Mouse (Mus musculus) forebrain, embryonic 13.5 days (tissue): ENCODE data around the gene Bach2. TPM values are rescaled to one million over a fixed set of nuclear protein-coding genes. Genes with fewer than 3 reads are reported as not detected.

Experiments
- ATAC-seq: fragments of 200-750 bp; cut with Nextera tagmentation; 2 replicates; pipeline ENCODE4 v1.8.0; 2017
- H3K27ac ChIP-seq: fragments of 300-500 bp; sonication (generic); 2 replicates; pipeline ENCODE4 v1.5.1; 2015; ENCODE audit warnings: inconsistent platforms, mild to moderate bottlenecking, moderate library complexity
- H3K27me3 ChIP-seq: fragments of 300-500 bp; sonication (generic); 2 replicates; pipeline ENCODE4 v1.6.1; 2015; ENCODE audit warnings: mild to moderate bottlenecking, inconsistent platforms
- H3K36me3 ChIP-seq: fragments of 300-500 bp; sonication (generic); 2 replicates; pipeline ENCODE4 v1.6.1; 2015; ENCODE audit warnings: mild to moderate bottlenecking, inconsistent platforms; ENCODE audit not compliant: poor library complexity, severe bottlenecking
- H3K4me1 ChIP-seq: fragments of 300-500 bp; sonication (generic); 2 replicates; pipeline ENCODE4 v1.6.1; 2015; ENCODE audit warnings: inconsistent platforms
- H3K4me2 ChIP-seq: fragments of 300-500 bp; sonication (generic); 2 replicates; pipeline ENCODE4 v1.6.1; 2015; ENCODE audit warnings: inconsistent platforms, mild to moderate bottlenecking, moderate library complexity
- H3K4me3 ChIP-seq: fragments of 300-500 bp; sonication (generic); 2 replicates; pipeline ENCODE4 v1.5.1; 2015; ENCODE audit warnings: mild to moderate bottlenecking, inconsistent platforms
- H3K9ac ChIP-seq: fragments of 300-500 bp; sonication (generic); 2 replicates; pipeline ENCODE4 v1.6.1; 2015; ENCODE audit warnings: mild to moderate bottlenecking, inconsistent platforms
- H3K9me3 ChIP-seq: fragments of 300-500 bp; sonication (generic); replicated peaks from 2 replicates; pipeline ENCODE4 v1.6.1; 2016; ENCODE audit warnings: inconsistent platforms
- WGBS: fragments of 180-500 bp; shearing (Covaris S2); methylation state at CpG from one replicate; pipeline ENCODE4 v1.1.7; 2015; 5-methylcytosine and 5-hydroxymethylcytosine counted together
- polyA plus RNA-seq: library from polyadenylated mRNA; unstranded; fragments of >200 nt; fragmentation: Nextera tagmentation; extraction: Ambion mirVana; gene quantifications from 2 replicates; pipeline ENCODE4 v1.2.1, GENCODE M21; 2015

Bach2 gene
- polyA plus RNA-seq, 1 experiment from 2014 or later, result 26.2 TPM

DNA sequence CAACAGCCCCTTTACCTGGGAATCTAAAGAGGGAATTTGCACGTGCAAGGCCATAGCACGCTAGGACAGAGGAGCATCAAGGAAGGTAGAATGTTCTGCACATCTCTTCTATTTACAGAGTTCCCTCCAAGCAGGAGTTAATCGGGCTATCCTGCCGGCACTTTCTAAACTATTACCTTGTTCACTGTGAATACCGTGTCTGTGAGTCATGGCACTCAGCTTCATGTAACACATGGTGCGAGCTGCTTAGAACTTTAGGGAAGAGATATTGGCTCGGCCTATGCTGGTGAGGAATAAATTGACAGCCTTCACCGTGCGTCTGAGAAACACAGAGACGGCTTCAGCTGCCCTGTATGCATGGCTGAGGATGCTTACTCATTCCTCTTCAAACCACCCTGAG, 99.8 kb downstream of the Bach2 start:
- Histone ChIP-seq H3K9me3 (no peaks in the 10 kb centered on the region), H3K9ac (no peak overlapping the region), H3K27me3 (no peaks in the 10 kb centered on the region), H3K4me1 (peaks cover 26% of the 10 kb centered on the region), H3K36me3 (no peaks in the 10 kb centered on the region; the same call in 1 of the 2 replicates), H3K4me2 (no peak overlapping the region), H3K27ac (no peak overlapping the region; the same call in 1 of the 2 replicates), H3K4me3 (no peak overlapping the region)
- WGBS, result 83% methylated on average over 10 of the region's 10 CpGs
- no peak for ATAC-seq

DNA sequence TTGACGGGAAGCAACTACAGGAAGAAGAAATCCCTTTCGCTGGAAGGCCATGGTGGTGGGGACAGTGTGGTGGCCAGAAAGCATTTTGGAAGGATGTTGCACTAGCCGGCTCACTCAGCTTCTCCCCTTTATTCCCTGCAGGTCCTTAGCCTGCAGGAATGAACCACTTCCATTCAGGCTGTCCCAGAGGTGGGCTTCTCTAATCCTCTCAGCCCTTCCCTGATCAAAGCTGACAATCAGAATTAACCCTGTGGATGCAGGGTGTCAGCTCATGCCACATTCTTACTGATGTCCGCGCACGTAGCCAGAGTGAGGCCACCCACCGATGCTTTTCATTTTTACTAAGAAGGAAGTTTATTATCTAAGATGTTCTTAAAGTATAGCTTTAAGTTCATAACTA, 102.2 kb downstream of the Bach2 start:
- Histone ChIP-seq H3K36me3 (no peaks in the 10 kb centered on the region; the same call in 1 of the 2 replicates), H3K4me2 (no peak overlapping the region), H3K27ac (no peak overlapping the region), H3K4me3 (no peak overlapping the region), H3K9me3 (no peaks in the 10 kb centered on the region), H3K27me3 (no peaks in the 10 kb centered on the region), H3K4me1 (peaks cover 35% of the 10 kb centered on the region), H3K9ac (no peak overlapping the region)
- 18% methylated on average over 7 of the region's 7 CpGs for WGBS
- ATAC-seq, result no peak

DNA sequence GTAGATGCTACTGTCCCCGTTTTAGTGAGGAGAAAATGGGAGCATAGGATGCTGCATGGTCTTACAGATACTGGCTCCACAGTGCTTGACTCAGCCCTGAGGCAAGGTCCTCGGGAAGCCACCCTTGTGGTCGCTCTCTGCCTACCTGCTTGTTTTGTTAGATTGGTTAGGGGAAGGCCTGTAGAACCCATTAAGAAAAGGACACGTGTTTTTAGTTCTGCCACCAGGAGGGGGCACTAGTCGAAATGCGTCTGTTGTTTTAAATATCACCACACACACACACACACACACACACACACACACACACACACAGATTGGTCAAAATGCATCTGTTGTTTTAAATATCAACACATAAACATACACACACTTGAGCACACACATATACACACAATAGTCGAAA, 103.7 kb downstream of the Bach2 start:
- Histone ChIP-seq H3K4me1 (peaks cover 28% of the 10 kb centered on the region), H3K4me2 (no peak overlapping the region), H3K27ac (no peak overlapping the region), H3K36me3 (no peaks in the 10 kb centered on the region; the same call in 1 of the 2 replicates), H3K27me3 (no peaks in the 10 kb centered on the region), H3K4me3 (no peak overlapping the region), H3K9ac (no peak overlapping the region), H3K9me3 (no peaks in the 10 kb centered on the region)
- ATAC-seq, result no peak
- 72% methylated on average over 7 of the region's 7 CpGs for WGBS

DNA sequence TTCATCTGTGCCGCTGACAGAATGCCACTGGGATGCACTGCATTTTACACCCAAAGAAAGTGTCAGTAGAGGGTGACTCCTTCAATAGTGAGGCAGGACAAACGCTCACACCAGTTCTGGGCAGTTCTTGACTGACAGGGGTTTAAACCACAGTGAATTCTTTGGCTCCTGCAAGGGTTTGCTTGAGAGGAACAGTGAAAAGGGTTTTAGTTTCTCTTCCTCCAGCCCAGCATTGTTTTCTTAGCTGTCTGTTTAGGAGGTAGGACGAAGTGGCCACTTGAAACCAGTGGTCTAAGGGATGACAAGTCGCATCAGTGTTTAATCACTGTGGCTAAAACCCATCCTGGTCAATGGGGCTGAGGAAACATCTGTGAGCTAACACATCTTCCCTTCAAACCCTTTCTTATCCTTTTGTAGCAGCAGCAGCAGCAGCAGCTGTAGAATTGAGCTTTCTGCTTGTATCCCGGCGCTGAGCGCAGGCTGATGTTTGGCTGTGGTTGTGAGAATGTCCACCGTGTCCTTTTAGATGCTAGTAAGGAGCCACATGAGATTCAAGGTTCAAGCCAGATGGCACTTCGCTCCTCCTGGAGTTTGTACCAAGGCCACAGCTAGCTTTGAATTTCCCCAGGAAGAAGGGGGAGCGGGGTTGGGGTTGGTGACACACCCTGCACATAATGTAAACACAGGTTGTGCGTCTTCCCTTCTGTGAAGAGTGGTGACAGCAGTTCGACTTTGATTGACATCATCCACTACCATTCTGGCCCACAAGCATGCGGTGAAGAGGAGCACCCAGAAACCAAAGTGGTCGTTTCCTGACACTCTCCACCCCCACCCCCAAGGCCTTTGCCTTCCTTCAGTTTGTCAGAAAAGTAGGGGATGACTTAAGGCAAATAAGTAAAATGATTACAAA, 104.9 kb downstream of the Bach2 start:
- ATAC-seq, result no peak
- H3K4me2 ChIP-seq, result no peak overlapping the region
- H3K4me3 ChIP-seq, result no peak overlapping the region
- H3K27me3 ChIP-seq, result no peaks in the 10 kb centered on the region
- no peak overlapping the region for H3K9ac ChIP-seq
- H3K36me3 ChIP-seq, result no peaks in the 10 kb centered on the region; the same call in 1 of the 2 replicates
- H3K27ac ChIP-seq, result peak overlapping the region; percentile 40; the same call in 1 of the 2 replicates
- 61% methylated on average over 14 of the region's 14 CpGs for WGBS
- no peaks in the 10 kb centered on the region for H3K9me3 ChIP-seq
- H3K4me1 ChIP-seq, result peaks cover 18% of the 10 kb centered on the region

DNA sequence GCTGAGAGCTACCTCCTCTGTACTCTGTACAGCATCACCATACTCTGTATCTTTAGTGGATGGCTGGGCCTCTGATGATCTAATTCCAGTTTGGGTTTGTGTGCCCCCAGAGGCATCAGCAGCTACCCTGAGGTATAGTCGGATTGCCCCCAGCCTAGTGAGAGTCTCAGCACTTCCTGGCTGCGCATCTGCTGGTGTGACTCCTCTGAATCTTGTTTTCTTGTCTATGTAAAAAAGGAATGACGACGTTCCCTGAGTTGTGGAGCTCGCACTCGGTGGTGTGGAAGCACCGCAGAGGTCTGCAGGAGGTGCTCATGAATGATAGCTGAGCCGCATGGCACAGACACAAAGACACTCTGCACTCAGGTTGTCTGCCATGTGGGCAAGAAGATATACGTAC, 105.7 kb downstream of the Bach2 start:
- Histone ChIP-seq H3K4me3 (no peak overlapping the region), H3K27ac (no peak overlapping the region), H3K4me2 (no peak overlapping the region), H3K9me3 (no peaks in the 10 kb centered on the region), H3K9ac (no peak overlapping the region), H3K36me3 (no peaks in the 10 kb centered on the region; the same call in 1 of the 2 replicates), H3K27me3 (no peaks in the 10 kb centered on the region), H3K4me1 (peaks cover 18% of the 10 kb centered on the region)
- ATAC-seq, result no peak
- WGBS, result 83% methylated on average over 9 of the region's 9 CpGs

DNA sequence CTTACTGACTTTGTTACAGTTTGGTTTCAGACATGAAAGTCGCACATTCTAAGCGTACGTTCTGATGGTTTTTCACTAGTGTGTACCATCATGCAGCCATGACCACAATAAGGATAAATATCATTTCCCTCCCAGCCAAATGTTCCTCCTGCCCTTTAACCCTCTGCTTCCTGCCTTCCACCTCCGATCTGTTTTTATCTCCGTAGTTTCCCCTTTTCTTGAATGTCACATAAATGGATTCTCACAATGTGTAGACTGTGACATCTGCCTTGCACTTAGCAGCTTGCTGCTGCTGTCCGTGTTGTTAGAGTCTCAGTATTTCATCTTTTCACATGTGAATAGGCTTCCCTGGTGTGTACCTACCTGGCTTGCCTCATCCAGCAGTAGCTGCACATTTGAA, 108.6 kb downstream of the Bach2 start:
- ATAC-seq, result no peak
- no peaks in the 10 kb centered on the region for H3K36me3 ChIP-seq
- H3K27ac ChIP-seq, result no peak overlapping the region
- H3K4me1 ChIP-seq, result peaks cover 32% of the 10 kb centered on the region
- 78% methylated on average over 6 of the region's 6 CpGs for WGBS
- no peaks in the 10 kb centered on the region for H3K9me3 ChIP-seq
- H3K4me2 ChIP-seq, result no peak overlapping the region
- H3K9ac ChIP-seq, result no peak overlapping the region
- no peaks in the 10 kb centered on the region for H3K27me3 ChIP-seq
- H3K4me3 ChIP-seq, result no peak overlapping the region

DNA sequence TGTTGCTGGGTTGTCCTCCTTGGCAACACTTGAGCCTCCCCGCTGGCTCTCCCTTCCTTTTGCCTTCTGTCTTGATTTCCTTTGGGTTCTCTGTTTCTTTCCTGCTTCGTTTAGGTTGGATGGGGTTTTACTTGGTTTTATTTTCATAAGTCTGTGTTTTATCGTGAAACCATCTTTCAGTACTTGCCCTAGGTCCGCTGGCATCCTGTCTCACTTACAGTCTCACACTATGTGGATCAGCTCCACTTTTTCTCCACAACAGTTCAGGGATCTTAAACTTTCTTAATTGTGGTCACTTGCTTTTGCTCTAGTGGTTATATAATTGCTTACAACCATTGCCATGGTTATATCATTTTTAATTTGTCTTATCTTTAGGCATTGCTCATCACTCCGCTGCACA, 109.1 kb downstream of the Bach2 start:
- Histone ChIP-seq H3K4me3 (no peak overlapping the region), H3K27me3 (no peaks in the 10 kb centered on the region), H3K27ac (no peak overlapping the region), H3K9me3 (no peaks in the 10 kb centered on the region), H3K4me1 (peaks cover 37% of the 10 kb centered on the region), H3K36me3 (no peaks in the 10 kb centered on the region), H3K9ac (no peak overlapping the region), H3K4me2 (no peak overlapping the region)
- no peak for ATAC-seq
- 93% methylated on average over 5 of the region's 5 CpGs for WGBS

DNA sequence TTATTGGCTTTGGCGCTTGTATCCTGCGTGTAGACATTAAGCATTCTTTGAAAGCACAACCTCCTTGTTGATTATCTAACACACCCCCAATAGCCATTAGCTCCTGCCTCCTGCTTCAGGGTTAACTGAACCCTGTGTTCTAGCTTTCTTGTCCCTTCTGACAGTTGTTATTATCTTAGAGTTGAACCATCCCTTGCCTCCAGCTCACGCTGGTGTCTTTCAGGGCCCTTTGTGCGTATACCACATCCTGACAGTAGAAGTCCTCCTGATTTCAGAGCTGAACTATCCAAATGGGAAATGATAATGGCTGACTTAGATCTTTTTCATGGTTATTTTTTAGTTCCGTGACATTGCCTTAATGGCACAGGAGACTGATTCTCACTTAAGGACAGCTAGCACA, 110.8 kb downstream of the Bach2 start:
- Histone ChIP-seq H3K27me3 (no peaks in the 10 kb centered on the region), H3K27ac (no peak overlapping the region), H3K9me3 (no peaks in the 10 kb centered on the region), H3K9ac (no peak overlapping the region), H3K4me1 (peaks cover 35% of the 10 kb centered on the region), H3K4me2 (no peak overlapping the region), H3K36me3 (0 out of 2 replicates have a peak, but pooled peaks cover 4% of the 10 kb centered on the region), H3K4me3 (no peak overlapping the region)
- WGBS, result 90% methylated on average over 5 of the region's 5 CpGs
- no peak for ATAC-seq

DNA sequence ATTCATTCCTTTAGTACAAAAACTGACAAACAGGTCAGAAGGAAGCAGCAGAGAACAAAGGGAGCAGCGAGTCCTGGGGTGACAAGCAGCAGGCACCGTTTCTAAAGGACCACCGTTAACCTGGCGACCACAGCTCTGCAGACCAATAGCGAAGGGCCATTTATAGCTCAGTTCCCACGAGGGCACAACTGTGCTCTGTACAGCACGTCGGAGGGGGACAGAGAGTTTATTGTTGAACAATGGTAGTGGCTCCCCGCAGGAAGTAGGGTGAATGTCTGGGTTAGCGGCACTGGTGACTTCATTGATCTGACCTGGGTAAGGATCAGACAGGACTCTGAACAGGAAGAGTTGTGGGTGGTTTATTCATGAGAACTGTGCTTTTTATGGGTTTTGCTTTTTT, 112.6 kb downstream of the Bach2 start:
- 0 out of 2 replicates have a peak, but pooled peaks cover 4% of the 10 kb centered on the region for H3K36me3 ChIP-seq
- H3K4me3 ChIP-seq, result no peak overlapping the region
- ATAC-seq, result peak; percentile 56; the same call in 1 of the 2 replicates
- H3K9ac ChIP-seq, result no peak overlapping the region
- 3% methylated on average over 10 of the region's 10 CpGs for WGBS
- no peak overlapping the region for H3K27ac ChIP-seq
- no peaks in the 10 kb centered on the region for H3K27me3 ChIP-seq
- H3K4me1 ChIP-seq, result peaks cover 44% of the 10 kb centered on the region
- no peaks in the 10 kb centered on the region for H3K9me3 ChIP-seq
- peak overlapping the region; percentile 6; the same call in 1 of the 2 replicates for H3K4me2 ChIP-seq

DNA sequence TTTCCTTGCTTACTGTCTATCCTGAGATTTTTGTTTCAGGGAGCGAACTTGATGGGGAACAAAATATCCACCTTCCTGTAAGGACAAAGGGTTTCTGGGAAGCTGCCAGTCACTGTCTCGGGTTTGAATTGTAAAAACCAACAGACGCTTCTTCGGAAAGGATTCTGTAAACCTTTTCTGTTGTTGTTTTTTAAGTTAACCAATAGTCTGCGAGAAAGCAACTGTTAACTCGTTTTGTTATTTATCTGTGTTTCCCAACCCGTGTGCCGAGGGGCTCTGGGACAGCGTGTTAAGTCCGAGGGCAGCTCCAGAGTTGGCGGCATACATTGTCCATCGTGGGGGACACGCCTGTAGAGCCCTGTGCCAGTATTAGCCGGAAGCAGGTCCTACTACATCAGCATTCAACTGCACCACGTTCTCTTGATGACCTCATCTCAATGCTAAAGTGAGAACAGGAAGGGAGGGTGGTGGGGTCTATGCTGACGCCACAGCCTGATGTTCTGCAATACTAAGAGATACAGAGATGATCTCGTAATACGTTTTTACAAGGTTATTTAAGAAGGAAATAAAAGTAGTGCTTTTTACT, 113.2 kb downstream of the Bach2 start:
- Histone ChIP-seq H3K27me3 (no peaks in the 10 kb centered on the region), H3K4me2 (peak overlapping the region; percentile 11; the same call in 1 of the 2 replicates)
- WGBS, result 46% methylated on average over 18 of the region's 18 CpGs

DNA sequence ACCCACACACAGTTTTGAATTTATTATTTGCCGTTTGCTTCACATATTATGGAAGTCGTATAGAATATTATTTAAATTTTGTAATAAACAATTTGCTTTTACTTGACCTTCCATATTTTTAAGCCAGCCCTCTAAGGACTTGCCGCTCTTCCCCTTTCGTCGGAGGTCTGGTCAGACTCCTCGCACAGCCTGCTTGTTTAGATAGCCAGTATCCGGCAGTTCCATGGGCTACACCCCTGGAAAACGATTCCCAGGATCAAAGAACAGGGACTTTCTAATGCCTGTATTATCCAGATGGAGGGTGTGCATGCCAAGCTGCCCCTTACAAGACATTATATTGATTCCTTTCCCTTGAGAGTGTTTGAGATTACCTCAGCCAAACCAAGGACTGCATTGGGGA, 113.8 kb downstream of the Bach2 start:
- no peaks in the 10 kb centered on the region for H3K27me3 ChIP-seq
- 70% methylated on average over 8 of the region's 8 CpGs for WGBS
- no peak overlapping the region for H3K4me3 ChIP-seq
- no peak overlapping the region for H3K9ac ChIP-seq
- no peak overlapping the region for H3K4me2 ChIP-seq
- H3K9me3 ChIP-seq, result no peaks in the 10 kb centered on the region
- 0 out of 2 replicates have a peak, but pooled peaks cover 4% of the 10 kb centered on the region for H3K36me3 ChIP-seq
- ATAC-seq, result no peak
- H3K27ac ChIP-seq, result no peak overlapping the region
- H3K4me1 ChIP-seq, result peaks cover 49% of the 10 kb centered on the region

More for the DNA sequence above, 113.2 kb downstream of the Bach2 start:
- no peaks in the 10 kb centered on the region for H3K9me3 ChIP-seq
- peaks cover 48% of the 10 kb centered on the region for H3K4me1 ChIP-seq
- no peak overlapping the region for H3K4me3 ChIP-seq
- H3K9ac ChIP-seq, result no peak overlapping the region
- H3K36me3 ChIP-seq, result 0 out of 2 replicates have a peak, but pooled peaks cover 4% of the 10 kb centered on the region
- peak overlapping the region; percentile 36; the same call in 1 of the 2 replicates for H3K27ac ChIP-seq
- peak; percentile 52 for ATAC-seq

DNA sequence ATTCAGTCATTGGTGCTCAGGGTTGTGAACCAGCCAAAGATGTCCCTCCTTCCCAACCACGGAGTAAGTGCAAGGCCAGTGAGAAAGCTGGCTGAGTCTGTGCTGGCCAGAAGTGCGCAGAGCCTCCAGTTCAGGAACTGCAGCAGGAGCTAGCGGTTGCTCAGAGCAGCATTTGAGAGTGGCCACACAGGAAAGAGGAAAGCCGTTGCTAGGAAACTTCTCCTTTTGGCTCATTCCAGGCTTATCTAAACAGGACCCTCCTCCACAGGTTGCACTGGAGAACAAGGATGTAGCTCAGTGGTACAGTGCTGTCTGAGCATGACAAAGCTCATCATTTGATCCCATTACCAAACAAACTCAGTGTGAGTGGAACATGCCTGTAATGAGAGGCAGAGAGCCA, 114.2 kb downstream of the Bach2 start:
- Histone ChIP-seq H3K9me3 (no peaks in the 10 kb centered on the region), H3K27me3 (no peaks in the 10 kb centered on the region), H3K36me3 (0 out of 2 replicates have a peak, but pooled peaks cover 4% of the 10 kb centered on the region), H3K27ac (no peak overlapping the region), H3K4me1 (peaks cover 53% of the 10 kb centered on the region), H3K4me2 (no peak overlapping the region), H3K9ac (no peak overlapping the region), H3K4me3 (no peak overlapping the region)
- 30% methylated on average over 4 of the region's 4 CpGs for WGBS
- peak; percentile 44; the same call in 1 of the 2 replicates for ATAC-seq
